Mouse (Mus musculus) embryonic facial prominence, embryonic 10.5 days (tissue): ENCODE measurements at regions not wholly inside any gene's neighbourhood (a gene's known extent, or its start where the extent isn't known, plus 50 kb on each side); places are given as distances from the start of the nearest gene placed in this dataset.
A peak's percentile ranks its signal among the peaks of the same experiment; 100 is the strongest.

Source experiments
- DNase-seq: peaks from one replicate; pipeline ENCODE4 v3.0.0-alpha.2; 2017; ENCODE audit warnings: low spot score
- H3K27ac ChIP-seq: fragments of 300-500 bp; sonication (generic); replicated peaks from 2 replicates; pipeline ENCODE4 v1.5.1; 2016; ENCODE audit warnings: mild to moderate bottlenecking
- H3K27me3 ChIP-seq: fragments of 300-500 bp; sonication (generic); replicated peaks from 2 replicates; pipeline ENCODE4 v1.6.1; 2016; ENCODE audit warnings: low read depth, mild to moderate bottlenecking; ENCODE audit not compliant: poor library complexity, severe bottlenecking
- H3K36me3 ChIP-seq: fragments of 300-500 bp; sonication (generic); replicated peaks from 2 replicates; pipeline ENCODE4 v1.6.1; 2016; ENCODE audit warnings: mild to moderate bottlenecking, moderate library complexity
- H3K4me1 ChIP-seq: fragments of 300-500 bp; sonication (generic); 2 replicates; pipeline ENCODE4 v1.6.1; 2016
- H3K4me3 ChIP-seq: fragments of 300-500 bp; sonication (generic); 2 replicates; pipeline ENCODE4 v1.5.1; 2016; ENCODE audit warnings: mild to moderate bottlenecking, moderate library complexity
- H3K9me3 ChIP-seq: fragments of 300-500 bp; sonication (generic); 2 replicates; pipeline ENCODE4 v1.6.1; 2016; ENCODE audit warnings: mild to moderate bottlenecking
- WGBS: fragments of 180-500 bp; shearing (Covaris S2); methylation state at CpG from one replicate; pipeline ENCODE4 v1.1.7; 2016; 5-methylcytosine and 5-hydroxymethylcytosine counted together

DNA sequence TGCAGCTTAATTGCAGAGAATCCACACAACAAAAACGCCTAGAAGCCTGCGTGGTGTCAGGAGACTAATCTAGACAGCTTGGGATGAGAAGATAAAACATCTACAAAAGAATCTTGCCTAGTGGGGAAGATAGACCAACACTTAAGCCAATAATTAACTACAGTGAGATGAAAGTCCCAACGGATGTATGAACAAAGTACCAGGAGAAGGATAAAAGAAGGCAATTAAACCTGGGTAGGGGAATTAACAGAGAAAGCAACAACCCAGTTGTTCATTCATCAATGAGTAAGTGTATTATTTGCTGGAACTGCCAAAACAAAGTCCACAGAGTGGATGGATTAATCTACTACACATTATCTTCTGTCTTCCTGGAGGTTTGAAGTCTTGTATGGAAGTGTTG is 99.8 kb downstream of the Olfm4 start:
- 62% methylated on average over 3 of the region's 3 CpGs for WGBS
- Histone ChIP-seq H3K9me3 (0 out of 2 replicates have a peak, but pooled peaks cover 2% of the 10 kb centered on the region), H3K4me3 (no peak overlapping the region), H3K27ac (no peak overlapping the region), H3K36me3 (no peaks in the 10 kb centered on the region), H3K27me3 (no peaks in the 10 kb centered on the region), H3K4me1 (no peaks in the 10 kb centered on the region)
- no peak for DNase-seq

- 69% methylated on average over 1 of the region's 1 CpGs for WGBS
- H3K27me3 ChIP-seq: no peaks in the 10 kb centered on the region
- H3K4me3 ChIP-seq: no peak overlapping the region
- no peaks in the 10 kb centered on the region for H3K4me1 ChIP-seq
- no peak overlapping the region for H3K27ac ChIP-seq
- no peaks in the 10 kb centered on the region for H3K36me3 ChIP-seq
- H3K9me3 ChIP-seq: no peaks in the 10 kb centered on the region
- DNase-seq: no peak
Measured at GRCm38 (mm10) chr14:80097238-80097637, 113.4 kb downstream of the Olfm4 start.

GRCm38 (mm10) chr14:80113115-80113687 is 129.3 kb downstream of the Olfm4 start:
- 86% methylated on average over 6 of the region's 6 CpGs for WGBS
- no peak overlapping the region for H3K27ac ChIP-seq

GRCm38 (mm10) chr14:80114326-80114725 is 130.4 kb downstream of the Olfm4 start:
- H3K4me3 ChIP-seq: no peak overlapping the region
- no peak for DNase-seq
- no peaks in the 10 kb centered on the region for H3K27me3 ChIP-seq
- H3K27ac ChIP-seq: no peak overlapping the region
- no peaks in the 10 kb centered on the region for H3K9me3 ChIP-seq
- H3K4me1 ChIP-seq: no peaks in the 10 kb centered on the region
- no peaks in the 10 kb centered on the region for H3K36me3 ChIP-seq

More at GRCm38 (mm10) chr14:80113115-80113687, 129.3 kb downstream of the Olfm4 start:
- no peak overlapping the region for H3K4me3 ChIP-seq
- H3K4me1 ChIP-seq: no peaks in the 10 kb centered on the region
- no peaks in the 10 kb centered on the region for H3K9me3 ChIP-seq
- no peaks in the 10 kb centered on the region for H3K36me3 ChIP-seq
- H3K27me3 ChIP-seq: no peaks in the 10 kb centered on the region
- DNase-seq: no peak

- Histone ChIP-seq H3K4me1 (no peaks in the 10 kb centered on the region), H3K27me3 (no peaks in the 10 kb centered on the region), H3K27ac (no peak overlapping the region), H3K4me3 (no peak overlapping the region), H3K36me3 (no peaks in the 10 kb centered on the region), H3K9me3 (no peaks in the 10 kb centered on the region)
- no peak for DNase-seq
- 85% methylated on average over 4 of the region's 4 CpGs for WGBS
Measured at GRCm38 (mm10) chr14:80125156-80125555, 141.3 kb downstream of the Olfm4 start.

- WGBS: 91% methylated on average over 2 of the region's 2 CpGs
- DNase-seq: no peak
- no peaks in the 10 kb centered on the region for H3K27me3 ChIP-seq
Measured at GRCm38 (mm10) chr14:80128181-80128580, 144.3 kb downstream of the Olfm4 start.

DNA sequence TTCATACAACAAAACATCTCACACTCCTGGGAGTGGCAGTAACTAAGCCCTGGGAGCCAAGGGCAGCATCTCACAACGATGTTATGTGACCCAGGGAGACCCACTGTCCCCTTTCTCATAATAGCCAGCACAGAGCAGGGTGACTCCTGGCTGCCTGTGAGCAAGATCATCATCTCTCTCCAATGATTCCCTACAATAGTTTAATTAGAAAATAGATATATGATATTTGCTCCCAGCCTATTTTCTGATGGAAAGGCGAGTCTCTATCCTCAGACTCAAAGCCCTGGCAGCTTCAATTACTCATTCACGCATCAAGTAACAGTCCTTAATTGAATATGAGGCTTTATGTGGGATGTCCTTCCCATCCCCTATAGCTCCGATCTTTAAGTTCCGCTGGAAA is 153.7 kb downstream of the Olfm4 start:
- H3K9me3 ChIP-seq: no peaks in the 10 kb centered on the region
- peaks cover 16% of the 10 kb centered on the region for H3K4me1 ChIP-seq
- no peak overlapping the region for H3K4me3 ChIP-seq
- no peaks in the 10 kb centered on the region for H3K36me3 ChIP-seq
- no peak for DNase-seq
- no peak overlapping the region for H3K27ac ChIP-seq
- WGBS: 68% methylated on average over 5 of the region's 5 CpGs
- H3K27me3 ChIP-seq: 0 out of 2 replicates have a peak, but pooled peaks cover 3% of the 10 kb centered on the region

More at GRCm38 (mm10) chr14:80128181-80128580, 144.3 kb downstream of the Olfm4 start:
- Histone ChIP-seq H3K9me3 (no peaks in the 10 kb centered on the region), H3K4me1 (no peaks in the 10 kb centered on the region), H3K36me3 (no peaks in the 10 kb centered on the region), H3K27ac (no peak overlapping the region), H3K4me3 (no peak overlapping the region)

GRCm38 (mm10) chr14:80138991-80139791 is 155.3 kb downstream of the Olfm4 start:
- 0 out of 2 replicates have a peak overlapping the region, but pooled peaks have one; percentile 26 for H3K27ac ChIP-seq
- no peaks in the 10 kb centered on the region for H3K36me3 ChIP-seq
- H3K9me3 ChIP-seq: no peaks in the 10 kb centered on the region
- H3K27me3 ChIP-seq: 0 out of 2 replicates have a peak, but pooled peaks cover 3% of the 10 kb centered on the region
- no peak overlapping the region for H3K4me3 ChIP-seq
- peaks cover 16% of the 10 kb centered on the region for H3K4me1 ChIP-seq
- WGBS: 14% methylated on average over 6 of the region's 6 CpGs
- DNase-seq: peak; percentile 38

GRCm38 (mm10) chr14:80157002-80157401 is 173.1 kb downstream of the Olfm4 start:
- Histone ChIP-seq H3K27ac (no peak overlapping the region), H3K4me1 (no peaks in the 10 kb centered on the region), H3K36me3 (no peaks in the 10 kb centered on the region), H3K9me3 (no peaks in the 10 kb centered on the region), H3K27me3 (no peaks in the 10 kb centered on the region), H3K4me3 (no peak overlapping the region)
- DNase-seq: peak; percentile 73
- 41% methylated on average over 6 of the region's 6 CpGs for WGBS

DNA sequence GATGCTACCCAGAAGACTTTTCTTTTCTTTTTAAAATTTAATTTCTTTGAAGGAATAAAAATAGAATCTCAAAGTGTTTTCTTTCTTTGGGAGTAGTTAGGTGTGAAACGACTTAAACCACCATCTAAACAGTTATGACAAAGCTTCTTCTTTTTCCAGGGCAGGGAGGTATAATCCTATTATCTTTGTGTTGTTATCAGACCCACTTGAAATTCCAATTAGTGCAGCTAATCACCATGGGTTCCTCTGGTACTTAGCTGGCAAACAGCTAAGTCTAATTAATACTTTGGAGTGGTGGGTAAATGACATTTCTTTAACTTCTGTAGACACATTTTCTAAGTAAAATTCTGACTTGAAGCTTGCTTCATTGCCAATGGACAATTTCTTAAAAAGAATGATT is 185.3 kb downstream of the Olfm4 start:
- no peak for DNase-seq
- Histone ChIP-seq H3K4me1 (peaks cover 16% of the 10 kb centered on the region), H3K27me3 (no peaks in the 10 kb centered on the region), H3K27ac (no peak overlapping the region), H3K4me3 (no peak overlapping the region), H3K36me3 (no peaks in the 10 kb centered on the region), H3K9me3 (no peaks in the 10 kb centered on the region)
- 21% methylated on average over 1 of the region's 1 CpGs for WGBS

GRCm38 (mm10) chr14:80170450-80171180 is 186.7 kb downstream of the Olfm4 start:
- 9% methylated on average over 11 of the region's 11 CpGs for WGBS
- no peak overlapping the region for H3K27ac ChIP-seq
- no peak for DNase-seq
- no peaks in the 10 kb centered on the region for H3K9me3 ChIP-seq
- no peaks in the 10 kb centered on the region for H3K27me3 ChIP-seq
- peaks cover 16% of the 10 kb centered on the region for H3K4me1 ChIP-seq
- H3K36me3 ChIP-seq: no peaks in the 10 kb centered on the region
- 0 out of 2 replicates have a peak overlapping the region, but pooled peaks have one; percentile 11 for H3K4me3 ChIP-seq

DNA sequence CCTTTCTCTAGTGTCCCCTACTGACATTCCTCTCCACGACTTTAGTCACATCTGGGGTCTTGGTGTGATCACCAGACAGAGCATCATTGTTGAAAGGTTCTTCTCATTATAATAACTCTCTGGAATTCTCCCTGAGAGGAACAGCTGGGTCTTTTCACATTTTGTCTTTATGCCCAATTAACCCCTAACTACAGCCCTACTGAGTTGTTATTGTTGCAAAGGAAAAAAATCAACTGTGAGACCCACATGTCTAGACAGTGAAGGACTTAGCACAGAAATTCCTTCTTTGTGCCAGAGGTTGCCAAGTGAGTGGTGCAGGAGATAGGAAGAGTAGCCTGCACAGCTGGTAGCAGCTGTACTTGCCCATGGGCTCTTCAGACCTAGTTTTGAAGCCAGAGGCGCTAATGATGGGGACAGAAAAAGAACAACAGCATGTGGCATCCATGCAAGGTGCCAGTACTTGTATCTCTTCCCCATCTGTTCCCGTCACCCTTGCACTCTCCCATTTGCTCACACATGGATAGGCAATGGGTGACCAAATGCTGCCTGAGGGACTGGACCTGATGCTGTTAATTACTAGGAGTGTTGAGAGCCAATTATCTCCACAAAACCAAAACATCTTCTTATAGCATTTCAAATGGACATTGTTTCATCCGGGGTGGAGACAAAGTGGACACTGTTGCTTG is 189.1 kb downstream of the Olfm4 start:
- Histone ChIP-seq H3K4me1 (peaks cover 16% of the 10 kb centered on the region), H3K4me3 (no peak overlapping the region), H3K9me3 (no peaks in the 10 kb centered on the region), H3K27ac (no peak overlapping the region), H3K36me3 (no peaks in the 10 kb centered on the region), H3K27me3 (no peaks in the 10 kb centered on the region)
- DNase-seq: no peak
- 28% methylated on average over 4 of the region's 4 CpGs for WGBS
